Mouse (Mus musculus) ES-E14 (cell line): Measurements from ENCODE around the gene Zfp956. TPM values are rescaled to one million over a fixed set of nuclear protein-coding genes. Genes with fewer than 3 reads are reported as not detected.
A peak's percentile ranks its signal among the peaks of the same experiment; 100 is the strongest.

Experiments
- DNase-seq: peaks from one replicate; pipeline ENCODE4 v3.0.0-alpha.2; 2013; ENCODE audit warnings: low read depth, low spot score
- H3K27ac ChIP-seq: 2 replicates; pipeline ENCODE4 v1.5.1; 2012; ENCODE audit warnings: low read depth, mild to moderate bottlenecking, low read length, moderate library complexity, mixed read lengths; ENCODE audit not compliant: poor library complexity, insufficient read depth, severe bottlenecking
- H3K36me3 ChIP-seq: 2 replicates; pipeline ENCODE4 v1.6.1; 2012; ENCODE audit warnings: mild to moderate bottlenecking, low read length, moderate library complexity, mixed read lengths; ENCODE audit not compliant: control insufficient read depth, poor library complexity, insufficient read depth, severe bottlenecking
- H3K4me1 ChIP-seq, 2 experiments: fragments of 150-350 bp in 1 of 2; sonication (generic) in 1 of 2; 2 replicates each; pipeline ENCODE4 v1.6.1; 2012; ENCODE audit warnings: low read length in 2 of 2, mild to moderate bottlenecking in 1 of 2, mixed read lengths in 1 of 2; ENCODE audit not compliant: control insufficient read depth in 2 of 2, insufficient read depth in 2 of 2, poor library complexity in 1 of 2
- H3K4me3 ChIP-seq, 2 experiments: fragments of 150-350 bp in 1 of 2; sonication (generic) in 1 of 2; 2 replicates each; pipeline ENCODE4 v1.5.1; 2012; ENCODE audit warnings: low read length in 2 of 2, low read depth in 1 of 2, mild to moderate bottlenecking in 1 of 2, mixed read lengths in 1 of 2; ENCODE audit not compliant: insufficient read depth in 1 of 2, poor library complexity in 1 of 2, severe bottlenecking in 1 of 2
- H3K9ac ChIP-seq: 2 replicates; pipeline ENCODE4 v1.6.1; 2012; ENCODE audit warnings: low read depth, mild to moderate bottlenecking, low read length, mixed read lengths; ENCODE audit not compliant: poor library complexity, insufficient read depth, severe bottlenecking
- H3K9me3 ChIP-seq: fragments of 150-350 bp; sonication (generic); 2 replicates; pipeline ENCODE4 v1.6.1; 2012; ENCODE audit warnings: low read depth, mild to moderate bottlenecking, low read length; ENCODE audit not compliant: control insufficient read depth, insufficient read depth
- CHD2 ChIP-seq: IDR thresholded peaks from 2 replicates; pipeline ENCODE4 v1.6.1; 2014; ENCODE audit warnings: mild to moderate bottlenecking, low read depth, low read length, inconsistent platforms
- HCFC1 ChIP-seq: IDR thresholded peaks from 2 replicates; pipeline ENCODE4 v1.6.1; 2012; ENCODE audit warnings: low read length, inconsistent platforms, borderline replicate concordance; ENCODE audit not compliant: insufficient read depth
- MAFK ChIP-seq: IDR thresholded peaks from 2 replicates; pipeline ENCODE4 v1.6.1; 2014; ENCODE audit warnings: mild to moderate bottlenecking, low read depth, low read length, inconsistent platforms; ENCODE audit not compliant: insufficient read depth
- ZC3H11A ChIP-seq: IDR thresholded peaks from 2 replicates; pipeline ENCODE4 v1.6.1; 2012; ENCODE audit warnings: low read depth, mild to moderate bottlenecking, inconsistent platforms, low read length, borderline replicate concordance
- ZNF384 ChIP-seq: IDR thresholded peaks from 2 replicates; pipeline ENCODE4 v1.6.1; 2012; ENCODE audit warnings: low read depth, low read length, inconsistent platforms
- in situ Hi-C, 2 experiments: fragments of 600-800 bp; cut with MboI; formaldehyde crosslinking; loops; one replicate each; pipeline ENCODE4 v1.15.1; 2025; ENCODE audit warnings: low sequenced_read_pairs in 2 of 2, inconsistent platforms in 1 of 2; ENCODE audit not compliant: unreplicated experiment in 2 of 2
- total RNA-seq: library from RNA; depleted of rRNA; stranded (reverse); fragments of 300-350 nt; gene quantifications from 2 replicates; pipeline ENCODE4 v1.2.3, GENCODE M21; 2012; rRNA removed

The Zfp956 gene
- total RNA-seq = 8.6 and 10.9 TPM in 2 replicates

DNA sequence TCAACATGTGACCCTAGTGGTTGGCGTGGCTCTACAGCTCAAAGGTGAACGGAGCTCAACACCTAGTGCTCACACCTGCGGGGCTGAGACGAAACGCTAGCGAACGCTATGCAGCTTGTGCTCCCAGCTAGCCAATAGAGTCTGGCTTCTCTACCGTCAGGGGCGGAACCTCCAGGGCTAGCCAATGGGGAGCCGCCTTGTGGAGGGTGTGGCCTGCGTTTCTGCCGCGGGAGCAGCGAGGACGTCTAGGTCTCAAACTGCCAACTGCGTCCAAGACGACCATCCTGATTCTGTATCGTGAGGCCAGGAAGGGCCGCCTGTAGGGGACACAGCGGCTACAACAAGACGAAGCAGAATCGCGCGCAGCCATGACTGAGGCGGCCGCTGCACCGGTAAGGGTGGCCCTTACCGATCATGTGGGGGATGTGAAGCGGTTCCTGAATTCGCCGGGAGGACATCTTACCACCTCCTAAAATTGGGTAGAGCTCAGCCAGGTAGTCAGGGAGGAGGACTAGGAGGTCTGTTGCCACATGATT lies at the start of gene Zfp956:
Gene Zfp956 (plus strand): TSS at position 200 of the 536 bp plus-strand sequence.
- DNase-seq = peak; percentile 87
- Histone ChIP-seq H3K36me3 (no peaks in the 10 kb centered on the region; the same call in 1 of the 2 replicates), H3K9ac (peak within 1 kb of the TSS; percentile 84), H3K27ac (no peak within 1 kb of the TSS), H3K4me1 (no peaks in the 10 kb centered on the region; a peak in 1 of 4 replicates), H3K9me3 (no peaks in the 10 kb centered on the region), H3K4me3 (peak within 1 kb of the TSS; percentile 73 to 90)
- in situ Hi-C loops = no loop called here
- TF ChIP-seq CHD2 = peak; percentile 68
- TF ChIP-seq ZC3H11A = no peak

GRCm38 (mm10) chr6:47903587-47903986 lies 49.6 kb upstream of the Zfp956 start:
- Histone ChIP-seq H3K27ac (no peak overlapping the region), H3K9ac (no peak overlapping the region), H3K4me1 (peaks cover 0 to 4% of the 10 kb centered on the region in 2 experiments; a peak in 2 of 4 replicates), H3K9me3 (no peaks in the 10 kb centered on the region), H3K36me3 (no peaks in the 10 kb centered on the region), H3K4me3 (no peak overlapping the region)
- in situ Hi-C loops = no loop called here
- DNase-seq = no peak
- TF ChIP-seq HCFC1 = no peak
- no peak for TF ChIP-seq ZNF384
- no peak for TF ChIP-seq CHD2
- no peak for TF ChIP-seq MAFK

DNA sequence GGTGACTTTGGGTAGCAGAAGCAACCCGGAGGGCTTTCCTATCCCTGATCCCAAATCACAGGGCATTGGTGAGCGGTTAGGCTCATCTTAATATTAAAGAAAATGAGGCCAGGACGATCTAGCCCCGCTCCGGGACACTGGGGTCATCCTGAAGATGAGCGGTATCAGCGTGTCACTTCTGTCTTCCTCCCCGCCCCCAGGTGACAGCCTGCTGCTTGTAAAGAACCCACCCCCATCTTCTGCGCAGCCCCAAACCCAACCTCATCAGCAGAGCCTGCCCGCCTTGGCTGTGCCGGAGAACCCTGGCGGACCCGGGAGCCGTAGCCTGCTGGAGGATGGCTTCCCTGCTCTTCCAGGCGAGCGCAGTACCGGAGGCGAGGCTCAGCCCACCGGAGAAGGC lies 48.8 kb upstream of the Zfp956 start:
- in situ Hi-C loops = no loop called here
- Histone ChIP-seq H3K9ac (peak overlapping the region; percentile 72), H3K4me3 (peak overlapping the region; percentile 78 to 81), H3K4me1 (peaks cover 0 to 4% of the 10 kb centered on the region in 2 experiments; a peak in 2 of 4 replicates), H3K9me3 (no peaks in the 10 kb centered on the region), H3K27ac (no peak overlapping the region), H3K36me3 (no peaks in the 10 kb centered on the region)
- TF ChIP-seq MAFK = no peak
- TF ChIP-seq ZNF384 = no peak
- no peak for TF ChIP-seq CHD2
- TF ChIP-seq ZC3H11A = no peak
- no peak for TF ChIP-seq HCFC1
- DNase-seq = peak; percentile 17

DNA sequence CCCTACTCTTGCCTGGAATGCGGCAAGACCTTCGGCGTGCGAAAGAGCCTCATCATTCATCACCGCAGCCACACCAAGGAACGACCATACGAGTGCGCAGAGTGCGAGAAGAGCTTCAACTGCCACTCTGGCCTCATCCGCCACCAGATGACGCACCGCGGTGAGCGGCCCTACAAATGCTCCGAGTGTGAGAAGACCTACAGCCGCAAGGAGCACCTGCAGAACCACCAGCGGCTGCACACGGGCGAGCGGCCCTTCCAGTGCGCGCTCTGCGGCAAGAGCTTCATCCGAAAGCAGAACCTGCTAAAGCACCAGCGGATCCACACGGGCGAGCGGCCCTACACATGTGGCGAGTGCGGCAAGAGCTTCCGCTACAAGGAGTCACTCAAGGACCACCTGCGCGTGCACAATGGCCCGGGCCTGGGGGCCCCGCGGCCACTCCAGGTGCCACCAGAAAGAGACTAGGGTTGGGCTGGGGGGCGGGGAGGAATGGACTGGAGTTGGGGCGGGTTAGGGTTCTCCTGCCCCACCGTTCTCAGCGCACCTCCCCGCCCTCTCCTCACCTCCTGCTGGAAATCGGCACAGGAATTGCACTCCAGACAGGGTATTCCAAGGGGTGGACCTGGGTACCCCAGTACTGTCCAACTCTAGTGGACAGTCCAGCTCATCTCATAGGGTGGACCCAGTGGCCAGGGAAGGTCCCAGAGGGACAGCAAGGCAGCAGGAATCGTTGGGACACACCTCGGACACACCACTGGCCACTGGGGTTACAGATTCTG lies 48.1 kb upstream of the Zfp956 start:
- Histone ChIP-seq H3K4me3 (peak overlapping the region; percentile 78 to 81), H3K9me3 (no peaks in the 10 kb centered on the region), H3K4me1 (peaks cover 0 to 4% of the 10 kb centered on the region in 2 experiments; a peak in 2 of 4 replicates), H3K9ac (peak overlapping the region; percentile 72), H3K27ac (no peak overlapping the region), H3K36me3 (no peaks in the 10 kb centered on the region)
- no peak for TF ChIP-seq ZNF384
- TF ChIP-seq CHD2 = no peak
- no peak for TF ChIP-seq MAFK
- TF ChIP-seq ZC3H11A = no peak
- in situ Hi-C loops = no loop called here
- DNase-seq = peak; percentile 37
